Mouse (Mus musculus) neural tube, postnatal 0 days (tissue): ENCODE results near the gene Txndc8. TPM values are rescaled to one million over a fixed set of nuclear protein-coding genes. Genes with fewer than 3 reads are reported as not detected.

Source experiments
- polyA plus RNA-seq: library from polyadenylated mRNA; unstranded; fragments of >200 nt; fragmentation: Nextera tagmentation; extraction: Ambion mirVana; gene quantifications from 2 replicates; pipeline ENCODE4 v1.2.1, GENCODE M21; 2015

Gene Txndc8
- polyA plus RNA-seq, result not detected in 2 replicates

GRCm38 (mm10) chr4:58009024-58009423 is at the start of gene Txndc8:
Gene Txndc8, minus strand, starts transcription at chr4:58009124.

GRCm38 (mm10) chr4:57956029-57956960 is 52.6 kb downstream of the Txndc8 start, which contains the start of gene Txn1:
Gene Txn1, minus strand, starts transcription at chr4:57956411.

Other genes starting within 250 kb of the Txndc8 start
- 0.59 and 0.66 TPM in 2 replicates for gene D630039A03Rik, start 92.8 kb downstream of the Txndc8 start, polyA plus RNA-seq
- 366 and 398 TPM in 2 replicates for gene Txn1, start 52.7 kb downstream of the Txndc8 start, polyA plus RNA-seq
- 2.4 and 2.9 TPM in 2 replicates for gene Svep1, start 197.7 kb upstream of the Txndc8 start, polyA plus RNA-seq